Mouse (Mus musculus) megakaryocyte, embryonic 14.5 days (primary cell): ENCODE results near the gene Itga9.

Experiments
- FLI1 ChIP-seq: IDR thresholded peaks from 2 replicates; pipeline ENCODE4 v1.6.1; 2012; ENCODE audit warnings: low read length, inconsistent platforms, mixed read lengths
- GATA1 ChIP-seq: IDR thresholded peaks from 3 replicates; pipeline ENCODE4 v1.6.1; 2012; ENCODE audit warnings: mixed read lengths, low read length, inconsistent platforms, borderline replicate concordance

GRCm38 (mm10) chr9:118873596-118873995, 267.1 kb downstream of the Itga9 start:
- TF ChIP-seq GATA1 (no peak), FLI1 (no peak)
